Mouse (Mus musculus): ENCODE measurements around the gene Foxs1.
A peak's percentile ranks its signal among the peaks of the same experiment; 100 is the strongest.

The Foxs1 gene

GRCm38 (mm10) chr2:152928219-152928987, 4.6 kb downstream of the Foxs1 start:
- no peak for DNase-seq (ENCODE audit: low spot score)

DNA sequence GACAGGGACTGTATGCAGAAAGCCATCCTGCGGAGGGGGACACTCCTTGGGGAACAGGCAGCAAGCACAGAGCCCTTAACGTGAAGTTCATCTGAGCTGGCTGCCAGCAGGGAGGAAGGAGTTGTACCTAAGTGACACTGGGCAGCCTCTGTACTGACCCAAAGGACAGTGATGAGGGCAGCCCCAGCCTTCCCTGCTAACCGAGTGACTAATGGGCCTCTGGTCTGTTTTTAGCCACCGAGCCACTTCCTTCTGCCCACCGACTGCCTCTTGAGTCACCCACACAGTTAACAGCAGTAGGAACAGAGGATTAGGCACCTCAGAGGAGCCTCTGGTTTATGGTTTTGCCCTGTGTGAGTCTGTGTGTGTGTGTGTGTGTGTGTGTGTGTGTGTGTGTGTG, 5.6 kb downstream of the Foxs1 start:
- DNase-seq (ENCODE audit: low spot score), result no peak

DNA sequence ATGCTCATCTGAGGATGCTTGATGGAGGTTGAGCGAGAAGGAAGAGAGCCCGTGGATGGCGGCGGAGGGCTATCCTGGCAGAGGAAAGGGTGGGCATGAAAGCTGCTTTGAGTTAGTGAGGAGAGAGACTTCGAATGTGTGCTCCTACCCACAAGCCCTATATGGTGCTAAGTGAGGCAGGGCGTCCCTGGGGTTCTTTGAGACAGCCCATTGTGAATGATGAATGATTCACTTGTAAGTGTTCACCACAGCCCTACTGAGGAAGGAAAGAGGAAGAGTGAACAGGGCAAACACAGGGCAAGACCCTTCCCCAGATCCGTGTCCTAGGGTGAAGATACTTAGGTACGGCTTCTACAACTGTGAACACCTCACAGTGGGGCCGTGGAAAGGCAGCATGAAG, 6.1 kb downstream of the Foxs1 start:
- no peak for DNase-seq (ENCODE audit: low spot score)

- DNase-seq (ENCODE audit: low spot score), result no peak
These were observed 7.7 kb downstream of the Foxs1 start for GRCm38 (mm10) chr2:152925189-152925872.

GRCm38 (mm10) chr2:152924543-152924942, 8.5 kb downstream of the Foxs1 start:
- no peak for DNase-seq (ENCODE audit: low spot score)

DNA sequence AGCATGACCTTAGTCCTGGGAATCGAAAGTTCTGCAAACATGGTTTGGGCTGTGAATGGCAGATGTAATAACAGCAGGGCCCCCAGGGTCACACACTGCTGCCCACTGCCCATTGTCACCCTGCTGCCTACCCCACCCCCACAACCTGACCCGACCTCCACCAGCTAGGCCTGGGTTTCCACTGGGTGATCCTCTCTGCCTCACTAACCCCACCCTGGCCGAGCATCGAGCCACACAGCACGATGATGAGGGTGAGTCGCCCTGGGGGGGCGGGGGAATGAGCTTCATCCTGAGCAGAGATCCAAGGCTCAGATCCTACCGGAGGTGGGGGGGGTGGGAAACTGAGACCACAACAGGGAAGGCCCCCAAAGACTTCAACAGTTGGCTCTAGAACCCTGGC, 8.9 kb downstream of the Foxs1 start:
- no peak for DNase-seq (ENCODE audit: low spot score)

DNA sequence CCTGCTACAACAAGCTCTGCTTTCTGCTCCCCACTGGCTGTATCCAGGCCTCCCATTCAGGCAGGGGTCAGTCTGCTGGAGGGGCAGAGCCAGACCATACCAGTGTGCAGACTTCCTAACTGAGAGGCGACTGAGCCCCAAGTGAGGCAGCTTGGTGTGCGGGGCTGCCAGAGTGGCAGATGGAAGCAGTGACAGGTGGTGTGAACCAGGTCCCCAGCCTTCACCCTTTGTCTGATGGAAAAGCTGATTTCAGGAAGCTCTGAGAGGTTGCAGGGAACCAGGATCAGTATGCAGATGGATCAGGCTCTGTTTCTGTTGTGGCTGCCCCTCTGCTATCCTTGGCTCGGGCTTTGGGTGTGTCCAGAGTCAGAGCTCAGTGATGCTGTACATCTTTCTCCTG, 9.4 kb downstream of the Foxs1 start:
- no peak for DNase-seq (ENCODE audit: low spot score)

GRCm38 (mm10) chr2:152922376-152922775, 10.6 kb downstream of the Foxs1 start:
- no peak for DNase-seq (ENCODE audit: low spot score)

DNA sequence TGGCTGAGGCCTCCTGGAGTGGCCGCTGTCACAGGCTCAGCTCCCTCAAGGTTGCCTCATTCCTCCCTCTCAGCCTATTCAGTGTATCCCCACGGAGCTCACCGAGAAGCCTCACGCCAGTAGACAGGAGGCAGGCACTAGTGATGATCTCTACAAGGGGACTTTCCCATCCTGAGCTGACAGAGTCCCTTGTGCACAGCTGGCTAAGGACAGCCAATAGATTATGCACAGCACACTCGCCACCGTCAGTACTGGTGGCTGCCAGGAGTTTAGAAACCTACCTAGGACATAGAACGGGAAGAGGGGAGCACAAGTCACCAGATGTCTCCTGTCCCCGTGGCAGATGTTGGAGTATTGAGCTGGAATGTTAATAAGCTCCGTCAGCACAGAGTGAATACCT, 15.3 kb downstream of the Foxs1 start:
- no peak for DNase-seq (ENCODE audit: low spot score)

DNA sequence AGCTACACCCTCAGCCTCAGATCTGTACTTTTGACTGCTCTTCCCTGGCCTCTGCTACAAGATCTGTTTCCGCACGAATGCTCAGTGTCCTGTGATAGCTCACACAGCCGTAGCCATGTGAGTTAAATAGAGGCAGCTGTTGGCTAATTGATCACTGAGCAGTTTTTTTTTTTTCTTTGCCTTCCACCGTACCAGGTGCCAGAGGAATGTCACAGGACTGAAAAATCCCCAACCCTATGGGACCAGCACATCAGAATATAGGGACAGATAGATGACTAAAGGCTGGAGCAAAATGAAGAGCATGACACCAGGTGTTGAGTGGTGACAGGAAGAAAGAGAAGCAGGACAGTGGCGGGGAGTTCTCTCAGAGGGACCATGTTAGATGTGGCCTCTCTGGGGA, 16.9 kb downstream of the Foxs1 start:
- no peak for DNase-seq (ENCODE audit: low spot score)

DNA sequence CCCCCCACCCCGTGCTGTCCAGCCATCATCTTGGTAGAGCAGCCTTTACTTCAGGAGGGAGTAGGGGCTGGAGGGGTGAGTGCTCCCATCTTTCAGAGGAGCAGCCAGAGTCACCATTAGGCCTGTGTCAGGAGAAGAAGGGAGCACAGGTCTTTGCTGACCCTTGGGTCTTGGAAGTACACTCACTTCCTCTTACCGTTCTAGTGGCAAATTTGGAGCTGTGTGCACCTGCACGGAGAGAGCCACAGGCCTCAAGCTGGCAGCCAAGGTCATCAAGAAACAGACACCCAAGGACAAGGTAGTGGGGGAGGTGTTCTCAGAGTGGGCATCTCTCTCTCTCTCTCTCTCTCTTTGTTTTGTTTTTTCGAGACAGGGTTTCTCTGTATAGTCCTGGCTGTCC, 17.6 kb downstream of the Foxs1 start:
- no peak for DNase-seq (ENCODE audit: low spot score)

- peak; percentile 62 for DNase-seq (ENCODE audit: low spot score)
These were observed 18.5 kb downstream of the Foxs1 start for GRCm38 (mm10) chr2:152914310-152915120.

- no peak for DNase-seq (ENCODE audit: low spot score)
These were observed 19.5 kb downstream of the Foxs1 start for GRCm38 (mm10) chr2:152913471-152913870.

DNA sequence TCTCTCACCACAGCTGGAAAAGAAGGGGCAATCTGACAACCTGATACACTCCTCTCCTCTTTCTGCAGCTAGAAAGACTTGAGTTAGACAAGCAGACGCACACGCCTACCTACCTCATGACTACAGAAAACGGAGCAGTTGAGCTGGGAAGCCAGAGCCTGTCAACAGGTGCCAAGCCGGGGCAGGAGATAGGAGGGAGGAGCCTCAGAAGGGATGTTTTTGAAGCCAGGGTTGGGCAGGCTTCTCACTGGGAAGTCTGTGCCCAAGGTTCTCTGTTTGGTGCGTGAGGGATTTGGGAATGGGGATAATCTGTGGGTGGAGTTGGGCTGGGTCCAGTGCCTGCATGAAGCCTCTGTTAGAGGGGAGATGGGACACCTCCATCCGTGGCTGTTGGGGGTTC, 21.6 kb downstream of the Foxs1 start:
- no peak for DNase-seq (ENCODE audit: low spot score)

- DNase-seq (ENCODE audit: low spot score), result no peak
These were observed 22.0 kb downstream of the Foxs1 start, which contains the start of gene Mylk2 for GRCm38 (mm10) chr2:152911031-152911430. TSS of gene Mylk2 (plus strand) at chr2:152911352.

- no peak for DNase-seq (ENCODE audit: low spot score)
These were observed 23.2 kb downstream of the Foxs1 start for GRCm38 (mm10) chr2:152909848-152910247.

- no peak for DNase-seq (ENCODE audit: low spot score)
These were observed 25.7 kb downstream of the Foxs1 start for GRCm38 (mm10) chr2:152907114-152907943.

- no peak for DNase-seq (ENCODE audit: low spot score)
These were observed 26.6 kb downstream of the Foxs1 start for GRCm38 (mm10) chr2:152906274-152907037.

- DNase-seq (ENCODE audit: low spot score), result no peak
These were observed 27.8 kb downstream of the Foxs1 start for GRCm38 (mm10) chr2:152905036-152905829.

DNA sequence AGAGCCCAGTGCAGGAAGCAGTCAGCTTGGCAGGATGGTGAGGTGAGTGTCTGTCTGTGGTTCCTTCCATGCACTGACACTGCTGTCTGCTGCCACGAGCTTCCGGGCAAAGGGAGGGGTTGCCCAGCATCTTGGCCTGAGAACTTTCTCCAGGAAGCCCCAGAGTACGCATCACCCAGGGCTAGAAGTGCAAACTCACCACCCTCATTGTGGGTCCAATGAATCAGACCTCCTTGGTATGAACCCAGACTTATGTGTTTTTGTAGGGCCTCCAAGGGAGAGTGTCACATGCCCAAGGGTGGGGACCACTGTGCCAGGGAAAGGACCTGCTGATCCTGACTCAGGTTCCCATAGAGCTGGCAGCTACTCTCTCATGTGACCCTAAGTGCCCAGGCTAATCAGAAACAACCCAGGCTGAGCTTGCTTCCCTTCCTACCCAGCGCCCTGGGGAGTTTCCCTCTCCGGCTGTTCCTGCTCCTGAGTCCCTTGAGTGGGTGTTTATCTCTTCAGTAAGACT, 28.8 kb downstream of the Foxs1 start:
- DNase-seq (ENCODE audit: low spot score), result no peak
